Mouse (Mus musculus): Measurements from ENCODE around the gene Clstn1. TPM values are rescaled to one million over a fixed set of nuclear protein-coding genes. Genes with fewer than 3 reads are reported as not detected.
A peak's percentile ranks its signal among the peaks of the same experiment; 100 is the strongest.

Gene Clstn1
- polyA plus RNA-seq, 1 experiment from 2014 or later, result 75.4 TPM

- H3K4me1 ChIP-seq, result no peaks in the 10 kb centered on the region
- H3K36me3 ChIP-seq (replicated peaks), result peaks cover 20% of the 10 kb centered on the region
- no peak for ATAC-seq (ENCODE audit: low FRiP score)
- H3K9ac ChIP-seq, result no peak overlapping the region
- 87% methylated on average over 4 of the region's 4 CpGs for WGBS
- no peak overlapping the region for H3K4me2 ChIP-seq
- H3K27ac ChIP-seq, result no peak overlapping the region
- H3K27me3 ChIP-seq, result no peaks in the 10 kb centered on the region
- no peaks in the 10 kb centered on the region for H3K9me3 ChIP-seq
- no peak overlapping the region for H3K4me3 ChIP-seq (replicated peaks)
Observed at GRCm38 (mm10) chr4:149556111-149556510, 30.2 kb upstream of the Clstn1 start.

DNA sequence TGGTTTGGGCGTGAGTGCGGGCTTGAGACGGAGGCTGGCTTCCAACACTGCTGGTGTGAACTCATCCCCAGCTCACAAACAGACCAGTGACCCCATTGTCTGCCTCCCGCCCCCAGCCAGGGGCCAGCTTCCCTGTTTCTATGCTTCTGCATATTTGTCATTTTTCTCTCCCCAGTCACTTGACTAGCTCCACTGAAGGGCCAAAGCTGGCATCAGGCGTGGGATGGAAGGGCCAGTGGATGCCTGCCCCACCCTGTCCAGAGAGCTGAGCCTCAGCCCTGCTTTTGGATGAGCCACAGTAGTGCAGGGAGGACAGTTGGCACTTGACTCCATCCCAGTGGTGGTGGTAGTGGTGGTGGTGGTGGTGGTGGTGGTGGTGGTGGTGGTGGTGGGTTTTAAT, 28.4 kb upstream of the Clstn1 start:
- Histone ChIP-seq H3K36me3 (replicated peaks) (peaks cover 17% of the 10 kb centered on the region), H3K9ac (no peak overlapping the region), H3K4me1 (peaks cover 13% of the 10 kb centered on the region), H3K4me2 (no peak overlapping the region), H3K9me3 (no peaks in the 10 kb centered on the region), H3K27ac (no peak overlapping the region), H3K27me3 (no peaks in the 10 kb centered on the region), H3K4me3 (replicated peaks) (no peak overlapping the region)
- no peak for ATAC-seq (ENCODE audit: low FRiP score)
- 95% methylated on average over 5 of the region's 5 CpGs for WGBS

GRCm38 (mm10) chr4:149558389-149558788, 27.9 kb upstream of the Clstn1 start:
- H3K9me3 ChIP-seq, result no peaks in the 10 kb centered on the region
- no peak overlapping the region for H3K9ac ChIP-seq
- H3K36me3 ChIP-seq (replicated peaks), result peaks cover 17% of the 10 kb centered on the region
- H3K4me1 ChIP-seq, result peaks cover 18% of the 10 kb centered on the region
- ATAC-seq (ENCODE audit: low FRiP score), result no peak
- no peak overlapping the region for H3K27ac ChIP-seq
- WGBS, result 94% methylated on average over 3 of the region's 3 CpGs
- H3K27me3 ChIP-seq, result no peaks in the 10 kb centered on the region
- H3K4me2 ChIP-seq, result no peak overlapping the region
- H3K4me3 ChIP-seq (replicated peaks), result no peak overlapping the region

DNA sequence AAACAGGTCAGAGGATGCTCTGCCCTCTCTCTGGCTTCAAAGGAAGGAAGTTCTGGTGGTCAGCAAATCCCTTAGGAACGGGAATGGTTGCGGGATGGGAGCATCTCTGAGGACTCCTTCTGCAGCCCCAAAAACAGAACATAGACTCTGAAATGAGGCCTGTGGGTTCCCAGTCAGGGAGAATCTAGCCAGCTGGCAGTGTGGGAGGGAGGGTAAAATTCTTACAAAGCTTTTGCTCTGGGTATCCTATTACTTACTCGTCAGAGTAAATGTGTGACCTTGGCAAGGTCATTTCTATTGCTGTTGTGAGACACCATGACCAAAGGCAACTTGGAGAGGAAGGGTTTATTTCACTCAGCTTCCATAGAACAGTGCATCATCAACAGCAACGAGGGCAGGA, 24.9 kb upstream of the Clstn1 start:
- no peak for ATAC-seq (ENCODE audit: low FRiP score)

GRCm38 (mm10) chr4:149561986-149562904, 24.0 kb upstream of the Clstn1 start:
- H3K4me2 ChIP-seq, result no peak overlapping the region
- peak overlapping the region; percentile 25; the same call in 1 of the 2 replicates for H3K9ac ChIP-seq
- no peaks in the 10 kb centered on the region for H3K27me3 ChIP-seq
- WGBS, result 67% methylated on average over 21 of the region's 21 CpGs
- H3K9me3 ChIP-seq, result no peaks in the 10 kb centered on the region
- H3K36me3 ChIP-seq (replicated peaks), result peaks cover 17% of the 10 kb centered on the region
- peaks cover 32% of the 10 kb centered on the region for H3K4me1 ChIP-seq
- peak; percentile 60 for ATAC-seq (ENCODE audit: low FRiP score)
- peak overlapping the region; percentile 89 for H3K27ac ChIP-seq
- H3K4me3 ChIP-seq (replicated peaks), result no peak overlapping the region

More for the DNA sequence above, 24.9 kb upstream of the Clstn1 start:
- Histone ChIP-seq H3K4me2 (no peak overlapping the region), H3K9me3 (no peaks in the 10 kb centered on the region), H3K27ac (no peak overlapping the region), H3K9ac (no peak overlapping the region), H3K4me3 (replicated peaks) (no peak overlapping the region), H3K36me3 (replicated peaks) (peaks cover 17% of the 10 kb centered on the region), H3K4me1 (peaks cover 28% of the 10 kb centered on the region), H3K27me3 (no peaks in the 10 kb centered on the region)
- 86% methylated on average over 4 of the region's 4 CpGs for WGBS

GRCm38 (mm10) chr4:149562905-149563347, 23.3 kb upstream of the Clstn1 start:
- H3K9me3 ChIP-seq, result no peaks in the 10 kb centered on the region
- H3K36me3 ChIP-seq (replicated peaks), result peaks cover 17% of the 10 kb centered on the region
- H3K4me1 ChIP-seq, result peaks cover 39% of the 10 kb centered on the region
- no peak overlapping the region for H3K4me2 ChIP-seq
- no peak overlapping the region for H3K4me3 ChIP-seq (replicated peaks)
- H3K27me3 ChIP-seq, result no peaks in the 10 kb centered on the region
- peak overlapping the region; percentile 25; the same call in 1 of the 2 replicates for H3K9ac ChIP-seq
- peak overlapping the region; percentile 89 for H3K27ac ChIP-seq
- WGBS, result 28% methylated on average over 7 of the region's 7 CpGs
- no peak for ATAC-seq (ENCODE audit: low FRiP score)

DNA sequence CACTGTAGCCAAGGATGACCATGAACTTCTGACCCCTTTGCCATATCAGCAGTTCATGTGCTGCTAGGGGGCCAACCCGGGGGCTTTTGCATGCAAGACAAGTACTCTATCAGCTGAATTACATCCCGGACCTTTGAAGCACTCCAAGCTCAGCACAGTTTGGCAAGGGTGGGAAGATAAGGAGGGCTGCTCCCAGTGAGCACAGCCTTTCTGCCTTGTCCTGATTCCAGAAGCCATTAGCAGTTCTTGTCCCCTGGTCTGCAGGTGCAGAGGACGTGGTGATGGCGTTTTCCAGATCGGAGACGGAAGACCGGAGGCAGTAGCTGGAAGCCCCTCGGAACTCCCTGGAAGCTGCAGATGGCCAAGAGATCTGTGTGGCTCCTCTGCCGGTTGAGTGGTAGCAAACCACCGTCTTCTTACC, 22.3 kb upstream of the Clstn1 start:
- H3K27me3 ChIP-seq, result no peaks in the 10 kb centered on the region
- H3K4me2 ChIP-seq, result no peak overlapping the region
- H3K36me3 ChIP-seq (replicated peaks), result peaks cover 17% of the 10 kb centered on the region
- H3K9ac ChIP-seq, result no peak overlapping the region
- ATAC-seq (ENCODE audit: low FRiP score), result no peak
- H3K4me1 ChIP-seq, result peaks cover 45% of the 10 kb centered on the region
- WGBS, result 90% methylated on average over 10 of the region's 10 CpGs
- no peak overlapping the region for H3K4me3 ChIP-seq (replicated peaks)
- peak overlapping the region; percentile 89; the same call in 1 of the 2 replicates for H3K27ac ChIP-seq
- no peaks in the 10 kb centered on the region for H3K9me3 ChIP-seq

- 70% methylated on average over 20 of the region's 20 CpGs for WGBS
- Histone ChIP-seq H3K4me3 (replicated peaks) (no peak overlapping the region), H3K4me2 (0 out of 2 replicates have a peak overlapping the region, but pooled peaks have one; percentile 13), H3K36me3 (replicated peaks) (peaks cover 11% of the 10 kb centered on the region), H3K9me3 (no peaks in the 10 kb centered on the region), H3K27me3 (no peaks in the 10 kb centered on the region), H3K27ac (peak overlapping the region; percentile 81), H3K4me1 (peaks cover 45% of the 10 kb centered on the region), H3K9ac (no peak overlapping the region)
- peak; percentile 73 for ATAC-seq (ENCODE audit: low FRiP score)
Observed at GRCm38 (mm10) chr4:149564452-149565407, 21.5 kb upstream of the Clstn1 start.

- H3K9ac ChIP-seq, result no peak overlapping the region
- H3K36me3 ChIP-seq (replicated peaks), result no peaks in the 10 kb centered on the region
- no peak overlapping the region for H3K4me2 ChIP-seq
- ATAC-seq (ENCODE audit: low FRiP score), result peak; percentile 21; the same call in 1 of the 2 replicates
- no peaks in the 10 kb centered on the region for H3K9me3 ChIP-seq
- 7% methylated on average over 8 of the region's 8 CpGs for WGBS
- no peak overlapping the region for H3K4me3 ChIP-seq (replicated peaks)
- peak overlapping the region; percentile 60 for H3K27ac ChIP-seq
- 0 out of 2 replicates have a peak, but pooled peaks cover 7% of the 10 kb centered on the region for H3K27me3 ChIP-seq
- H3K4me1 ChIP-seq, result peaks cover 50% of the 10 kb centered on the region
Observed at GRCm38 (mm10) chr4:149567432-149568026, 18.7 kb upstream of the Clstn1 start.

DNA sequence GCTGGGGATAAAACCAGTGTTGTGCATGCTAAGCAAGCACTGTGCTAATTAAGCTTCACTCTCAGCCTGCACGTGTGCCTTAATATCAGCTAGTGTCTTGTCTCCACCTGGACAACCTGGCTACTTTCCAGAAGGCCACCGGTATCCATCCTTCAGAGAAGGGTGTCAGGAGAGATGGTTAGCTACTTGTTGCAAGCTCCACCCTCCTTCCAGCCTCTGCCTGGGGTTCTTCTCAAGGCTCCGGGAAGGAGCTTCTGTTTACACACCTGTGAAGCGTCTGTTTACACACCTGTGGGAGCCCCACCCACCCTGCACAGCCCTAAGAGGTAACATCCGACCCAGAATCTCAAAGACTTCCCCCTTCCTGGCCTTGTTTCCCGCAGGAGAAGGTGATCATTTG, 17.6 kb upstream of the Clstn1 start:
- WGBS, result 67% methylated on average over 6 of the region's 6 CpGs
- no peak overlapping the region for H3K4me2 ChIP-seq

DNA sequence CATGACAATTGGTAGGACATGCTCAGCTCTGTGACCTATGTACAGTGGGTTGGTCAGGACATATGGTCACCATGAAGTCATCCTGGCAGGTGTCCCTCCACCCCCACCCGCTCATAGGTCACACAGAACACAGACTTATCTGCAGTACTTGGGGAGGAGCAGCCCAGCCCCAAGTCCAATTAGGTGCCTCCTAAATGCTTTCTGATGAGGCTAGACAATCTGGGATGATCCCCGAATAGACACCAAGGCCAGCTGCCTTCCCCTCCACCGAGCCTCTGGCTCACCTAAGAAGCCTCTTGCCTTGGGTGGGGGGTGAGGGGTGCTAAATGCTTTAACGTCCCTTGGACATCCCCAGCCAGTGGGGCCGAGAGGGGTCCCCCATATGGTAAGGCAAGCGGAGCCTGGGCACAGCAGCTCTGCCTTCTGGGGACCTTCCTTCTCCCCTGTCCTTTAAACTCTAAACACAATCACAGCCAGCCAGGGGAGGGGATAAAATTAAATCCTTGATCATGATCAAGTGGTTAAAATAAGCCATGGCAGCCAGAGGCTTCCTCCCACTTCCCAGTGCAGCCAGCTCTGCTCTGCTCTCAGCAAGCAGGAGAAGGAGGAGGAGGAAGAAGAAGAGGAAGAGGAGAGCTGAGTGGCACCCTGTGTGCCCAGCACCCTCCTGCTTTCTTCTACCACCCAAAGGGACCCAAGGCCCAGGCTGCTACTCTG, 16.3 kb upstream of the Clstn1 start:
- Histone ChIP-seq H3K27me3 (peaks cover 14% of the 10 kb centered on the region; the same call in 1 of the 2 replicates), H3K4me2 (no peak overlapping the region), H3K4me1 (peaks cover 37% of the 10 kb centered on the region), H3K4me3 (replicated peaks) (no peak overlapping the region), H3K27ac (no peak overlapping the region), H3K36me3 (replicated peaks) (no peaks in the 10 kb centered on the region), H3K9ac (no peak overlapping the region), H3K9me3 (no peaks in the 10 kb centered on the region)
- ATAC-seq (ENCODE audit: low FRiP score), result no peak
- 91% methylated on average over 6 of the region's 6 CpGs for WGBS

More for the DNA sequence above, 17.6 kb upstream of the Clstn1 start:
- Histone ChIP-seq H3K4me1 (peaks cover 40% of the 10 kb centered on the region), H3K36me3 (replicated peaks) (no peaks in the 10 kb centered on the region), H3K27ac (no peak overlapping the region), H3K27me3 (peaks cover 13% of the 10 kb centered on the region; the same call in 1 of the 2 replicates), H3K9me3 (no peaks in the 10 kb centered on the region), H3K9ac (no peak overlapping the region), H3K4me3 (replicated peaks) (no peak overlapping the region)
- no peak for ATAC-seq (ENCODE audit: low FRiP score)

Measured in forebrain, embryonic 12.5 days (tissue).